Mouse (Mus musculus): Measurements from ENCODE around the gene Rab19. TPM values are rescaled to one million over a fixed set of nuclear protein-coding genes. Genes with fewer than 3 reads are reported as not detected.

Rab19 gene
- total and polyA plus RNA-seq, 3 experiments: 0.10 TPM; not detected in 2

DNA sequence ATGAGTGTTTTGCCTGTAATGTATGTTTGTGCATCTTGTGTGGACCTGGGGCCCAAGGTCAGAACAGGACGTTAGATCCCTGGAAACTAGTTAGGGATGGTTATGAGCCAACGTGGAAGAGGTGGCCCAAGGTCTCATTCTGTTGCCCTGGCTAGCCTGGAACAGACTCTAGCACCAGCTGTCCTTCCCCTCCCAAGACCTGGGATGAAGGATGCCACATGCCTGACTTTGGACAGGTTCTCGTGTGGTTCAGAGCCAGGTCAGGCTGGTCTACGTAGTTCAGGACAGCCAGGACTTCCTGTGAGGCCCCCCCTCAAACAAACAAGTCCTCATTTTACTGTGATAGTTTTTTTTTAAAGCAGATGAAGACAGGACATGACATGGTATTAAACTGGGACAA lies 14.9 kb downstream of the Rab19 start:
- TF ChIP-seq ZNF384 (IDR thresholded peaks at IDR 0.05; ENCODE audit: low read depth, low read length) (no peak), ELF1 (IDR thresholded peaks at IDR 0.05; ENCODE audit: low read depth, low read length) (no peak), EP300 (IDR thresholded peaks at IDR 0.05; ENCODE audit: low read depth in 1 of 2, low read length in 2 of 2) (no peak), CHD2 (IDR thresholded peaks at IDR 0.05; ENCODE audit: low read length) (no peak)
- no peaks in the 10 kb centered on the region for H3K36me3 ChIP-seq (ENCODE audit: control insufficient read depth in 1 of 2, insufficient read depth in 2 of 2, low read length in 2 of 2)

DNA sequence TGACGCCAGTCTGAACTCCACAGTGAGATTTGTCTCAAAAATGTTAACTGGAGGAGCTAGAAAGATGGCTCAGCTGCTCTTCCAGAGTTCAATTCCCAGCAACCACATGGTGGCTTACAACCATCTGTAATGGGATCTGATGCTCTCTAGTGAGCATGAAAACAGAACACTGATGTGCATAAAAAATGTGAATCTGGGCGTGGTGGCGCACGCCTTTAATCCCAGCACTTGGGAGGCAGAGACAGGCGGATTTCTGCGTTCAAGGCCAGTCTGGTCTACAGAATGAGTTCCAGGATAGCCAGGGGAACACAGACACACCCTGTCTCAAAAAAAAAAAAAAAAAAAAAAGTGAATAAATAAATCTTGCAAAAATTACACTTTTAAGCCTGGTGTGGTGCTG lies 16.1 kb downstream of the Rab19 start:
- no peak overlapping the region for H3K9ac ChIP-seq (ENCODE audit: control insufficient read depth, low read depth, low read length, poor library complexity, severe bottlenecking)
- H3K4me1 ChIP-seq (ENCODE audit: control insufficient read depth in 1 of 2, insufficient read depth in 2 of 2, low read length in 2 of 2): no peaks in the 10 kb centered on the region
- H3K27me3 ChIP-seq (ENCODE audit: control insufficient read depth in 1 of 2, insufficient read depth in 2 of 2, low read length in 2 of 2): no peaks in the 10 kb centered on the region
- TF ChIP-seq BHLHE40 (IDR thresholded peaks at IDR 0.05; ENCODE audit: borderline replicate concordance, low read depth, low read length) (no peak), ETS1 (IDR thresholded peaks at IDR 0.05; ENCODE audit: low read depth, low read length) (no peak), MYC (IDR thresholded peaks at IDR 0.05; ENCODE audit: low read depth, low read length) (no peak), RCOR1 (IDR thresholded peaks at IDR 0.05; ENCODE audit: low read depth, low read length) (no peak), GABPA (IDR thresholded peaks at IDR 0.05; ENCODE audit: low read depth, low read length) (no peak), NELFE (IDR thresholded peaks at IDR 0.05; ENCODE audit: low read depth, low read length) (no peak), MYB (IDR thresholded peaks at IDR 0.05; ENCODE audit: low read depth, low read length) (no peak)
- no peak overlapping the region for H3K27ac ChIP-seq (ENCODE audit: control insufficient read depth, low read depth, low read length)
- H3K9me3 ChIP-seq (replicated peaks; ENCODE audit: insufficient read depth, low read length): no peaks in the 10 kb centered on the region
- no peak overlapping the region for H3K4me3 ChIP-seq (ENCODE audit: control insufficient read depth in 1 of 2, insufficient read depth in 1 of 2, low read depth in 2 of 2, low read length in 2 of 2)
- no peaks in the 10 kb centered on the region for H3K36me3 ChIP-seq (ENCODE audit: control insufficient read depth in 1 of 2, insufficient read depth in 2 of 2, low read length in 2 of 2)
- no peak for DNase-seq (ENCODE audit: low read depth, low spot score)
- H3K79me2 ChIP-seq (ENCODE audit: control insufficient read depth, insufficient read depth, low read length, poor library complexity): no peaks in the 10 kb centered on the region

More for the DNA sequence above, 14.9 kb downstream of the Rab19 start:
- H3K4me1 ChIP-seq (ENCODE audit: control insufficient read depth in 1 of 2, insufficient read depth in 2 of 2, low read length in 2 of 2): no peaks in the 10 kb centered on the region
- H3K27ac ChIP-seq (ENCODE audit: control insufficient read depth, low read depth, low read length): no peak overlapping the region
- no peaks in the 10 kb centered on the region for H3K79me2 ChIP-seq (ENCODE audit: control insufficient read depth, insufficient read depth, low read length, poor library complexity)
- no peak overlapping the region for H3K4me3 ChIP-seq (ENCODE audit: control insufficient read depth in 1 of 2, insufficient read depth in 1 of 2, low read depth in 2 of 2, low read length in 2 of 2)
- DNase-seq (ENCODE audit: low read depth, low spot score): no peak
- H3K27me3 ChIP-seq (ENCODE audit: control insufficient read depth in 1 of 2, insufficient read depth in 2 of 2, low read length in 2 of 2): no peaks in the 10 kb centered on the region
- no peaks in the 10 kb centered on the region for H3K9me3 ChIP-seq (replicated peaks; ENCODE audit: insufficient read depth, low read length)
- H3K9ac ChIP-seq (ENCODE audit: control insufficient read depth, low read depth, low read length, poor library complexity, severe bottlenecking): no peak overlapping the region

DNA sequence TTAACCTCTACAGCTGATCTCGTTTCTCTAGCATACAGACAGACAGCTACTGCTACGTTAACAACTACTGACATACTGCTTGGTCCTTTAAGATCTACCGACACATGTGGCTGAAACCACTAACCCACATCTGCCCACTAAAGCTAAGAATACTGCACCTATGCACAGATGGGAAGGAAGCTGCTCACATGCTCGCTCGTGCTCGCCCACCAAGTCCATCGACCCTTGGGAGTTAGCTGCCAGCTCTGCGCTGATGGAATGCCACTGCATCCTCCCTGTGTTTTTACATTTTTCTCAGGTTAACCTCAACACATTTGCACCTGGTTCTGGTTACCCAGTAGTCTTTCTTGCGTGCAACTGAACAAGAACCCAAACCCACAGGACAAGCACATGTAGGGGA lies 17.4 kb downstream of the Rab19 start:
- DNase-seq (ENCODE audit: low read depth, low spot score): no peak
- Histone ChIP-seq H3K36me3 (ENCODE audit: control insufficient read depth in 1 of 2, insufficient read depth in 2 of 2, low read length in 2 of 2) (no peaks in the 10 kb centered on the region), H3K9me3 (replicated peaks; ENCODE audit: insufficient read depth, low read length) (no peaks in the 10 kb centered on the region), H3K9ac (ENCODE audit: control insufficient read depth, low read depth, low read length, poor library complexity, severe bottlenecking) (no peak overlapping the region), H3K4me3 (ENCODE audit: control insufficient read depth in 1 of 2, insufficient read depth in 1 of 2, low read depth in 2 of 2, low read length in 2 of 2) (no peak overlapping the region), H3K79me2 (ENCODE audit: control insufficient read depth, insufficient read depth, low read length, poor library complexity) (no peaks in the 10 kb centered on the region), H3K27ac (ENCODE audit: control insufficient read depth, low read depth, low read length) (no peak overlapping the region), H3K4me1 (ENCODE audit: control insufficient read depth in 1 of 2, insufficient read depth in 2 of 2, low read length in 2 of 2) (no peaks in the 10 kb centered on the region), H3K27me3 (ENCODE audit: control insufficient read depth in 1 of 2, insufficient read depth in 2 of 2, low read length in 2 of 2) (no peaks in the 10 kb centered on the region)
- TF ChIP-seq GABPA (IDR thresholded peaks at IDR 0.05; ENCODE audit: low read depth, low read length) (no peak), MYB (IDR thresholded peaks at IDR 0.05; ENCODE audit: low read depth, low read length) (no peak), SMC3 (IDR thresholded peaks at IDR 0.05; ENCODE audit: low read depth, low read length) (no peak), ETS1 (IDR thresholded peaks at IDR 0.05; ENCODE audit: low read depth, low read length) (no peak), JUND (IDR thresholded peaks at IDR 0.05; ENCODE audit: low read depth, low read length) (no peak), POLR2AphosphoS2 (IDR thresholded peaks at IDR 0.05; ENCODE audit: low read length) (no peak), GATA1 (IDR thresholded peaks at IDR 0.05; ENCODE audit: low read depth, low read length) (no peak), KAT2A (conservative IDR thresholded peaks at IDR 0.05; ENCODE audit: low read depth, low read length) (no peak), ZC3H11A (IDR thresholded peaks at IDR 0.05; ENCODE audit: low read depth, low read length) (no peak), NELFE (IDR thresholded peaks at IDR 0.05; ENCODE audit: low read depth, low read length) (no peak), E2F4 (IDR thresholded peaks at IDR 0.05; ENCODE audit: borderline replicate concordance, low read depth, low read length) (no peak), USF1 (IDR thresholded peaks at IDR 0.05; ENCODE audit: low read depth, low read length) (no peak), BHLHE40 (IDR thresholded peaks at IDR 0.05; ENCODE audit: borderline replicate concordance, low read depth, low read length) (no peak)

Measured in MEL (cell line).